Mouse (Mus musculus): ENCODE data around the gene H2-DMa. TPM values are rescaled to one million over a fixed set of nuclear protein-coding genes. Genes with fewer than 3 reads are reported as not detected.

H2-DMa gene
- polyA plus RNA-seq (2014; fragmentation: Illumina TruSeq; extraction: RNeasy Lipid Tissue Mini Kit (QIAGEN cat#74804); ENCODE audit: low read depth, low replicate concordance) = 48.1 TPM

DNA sequence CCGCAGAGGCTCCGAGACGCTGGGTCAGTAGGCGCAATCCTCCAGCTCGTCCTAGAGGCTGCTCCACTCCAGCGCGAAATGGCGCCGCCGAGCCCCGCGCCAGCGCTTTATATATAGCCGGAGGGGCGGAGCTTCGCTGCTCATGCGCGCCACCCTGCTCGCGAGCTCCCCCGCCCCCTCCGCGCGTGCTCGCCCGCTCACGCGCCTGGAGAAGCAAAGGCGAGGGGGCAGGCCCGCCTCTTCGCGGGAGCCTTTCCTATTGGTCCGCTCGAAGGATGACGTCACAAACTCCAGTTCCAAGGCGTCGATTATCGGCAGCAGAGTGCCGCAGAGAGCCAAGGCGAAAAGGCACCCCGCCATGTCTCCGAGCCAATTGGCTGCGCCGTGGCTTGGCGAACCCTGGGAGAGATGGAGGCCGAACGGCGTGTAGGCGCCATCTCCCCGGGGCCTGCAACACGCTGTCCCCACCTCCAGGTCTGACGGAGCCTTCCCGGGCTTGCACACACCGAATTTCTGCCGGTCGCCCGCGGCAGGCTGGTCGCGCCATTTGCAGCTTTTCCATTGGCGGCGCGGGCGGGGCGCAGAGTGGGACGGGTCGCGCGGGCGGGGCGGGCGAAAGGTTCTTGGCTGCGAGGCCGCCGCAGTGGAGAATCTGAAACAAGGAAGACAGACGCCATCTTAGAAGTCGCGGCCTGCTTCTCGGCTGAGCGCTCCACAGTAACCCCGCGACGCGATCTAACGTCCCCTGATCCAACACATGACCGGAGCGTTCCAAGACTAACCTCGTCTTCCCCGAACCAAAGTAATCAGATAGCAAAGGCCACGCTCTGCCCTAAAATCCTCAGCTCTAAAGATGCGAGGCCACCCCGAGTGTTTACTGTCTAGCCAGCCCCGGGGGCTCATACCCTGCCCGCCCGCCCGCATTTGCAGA is at the start of gene H2-DMa:
Gene H2-DMa, plus strand, starts transcription at position 293 of the 931 bp plus-strand sequence.

DNA sequence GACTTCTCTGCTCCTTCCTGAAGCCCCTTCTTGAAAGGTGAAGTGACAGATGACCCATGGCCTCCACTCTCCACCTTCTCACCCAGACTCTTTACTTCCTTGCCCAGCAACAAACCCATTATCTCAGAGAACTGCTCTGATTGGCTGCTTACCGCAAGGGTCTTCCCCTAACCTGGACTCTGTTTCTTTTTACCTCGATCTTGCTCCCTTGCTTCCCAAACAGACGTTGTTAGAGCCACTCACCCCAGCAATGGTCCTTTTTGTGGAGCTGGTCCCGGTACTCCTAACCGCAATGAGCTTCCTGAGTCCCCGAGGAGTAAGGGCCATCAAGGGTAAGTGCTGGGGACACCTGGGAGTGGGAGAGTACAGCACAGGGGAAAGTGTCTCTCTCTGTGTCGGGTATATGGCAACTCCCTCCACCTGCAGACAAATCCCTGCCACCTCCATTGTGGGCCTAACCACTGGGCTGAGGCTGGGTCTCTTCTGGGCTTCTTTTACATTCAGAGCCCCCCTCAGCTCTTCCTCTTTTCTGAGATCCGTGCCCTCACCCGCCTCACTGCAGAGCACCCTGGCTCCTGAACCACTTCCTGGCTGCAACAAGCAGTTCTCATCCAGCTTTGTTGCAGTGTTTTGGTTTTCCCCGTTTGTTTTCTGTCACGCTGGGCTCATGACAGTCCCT is 27.0 kb upstream of the H2-DMa start, which contains the start of gene H2-Oa:
Gene H2-Oa, plus strand, starts transcription at position 144 of the 679 bp plus-strand sequence.

DNA sequence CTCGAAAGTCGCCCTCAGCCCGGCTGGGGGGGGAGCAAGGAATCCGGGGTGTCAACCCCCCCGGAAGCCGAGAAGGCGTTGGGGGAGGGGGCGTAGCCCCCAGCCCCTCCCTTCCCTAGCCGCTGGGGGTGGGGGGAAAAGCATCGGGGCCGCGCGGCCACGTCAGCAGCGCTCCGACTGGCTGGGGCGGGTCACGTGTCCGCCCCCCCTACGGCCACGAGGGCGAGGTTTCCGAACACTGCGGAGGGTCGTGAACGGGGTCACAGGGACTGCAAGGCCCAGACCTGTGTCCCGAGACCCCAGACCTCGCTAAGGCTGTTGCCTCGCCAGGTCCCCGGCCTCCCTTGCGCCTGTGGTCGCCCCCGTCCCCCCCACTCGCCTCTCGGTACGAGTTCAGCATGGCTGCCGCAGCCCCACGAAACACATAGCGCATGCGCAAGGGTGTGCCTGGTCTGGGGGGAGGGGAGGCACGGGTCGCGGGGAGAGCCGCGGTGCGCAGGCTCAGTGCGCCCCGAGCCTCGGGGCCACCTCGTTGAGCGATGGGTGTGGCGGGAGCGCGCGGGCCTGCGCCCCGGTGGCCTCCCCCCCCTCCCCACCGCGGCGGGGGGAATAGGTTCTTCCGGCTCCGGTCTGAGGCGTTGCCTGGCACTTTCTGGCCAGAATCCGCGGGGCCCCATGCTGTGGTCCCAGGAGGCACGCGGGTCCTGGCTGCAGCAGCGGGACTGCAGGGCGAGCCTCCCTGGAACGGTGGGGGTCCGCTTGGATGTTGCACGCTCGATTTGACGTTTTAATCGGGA is 3.0 kb downstream of the H2-DMa start, which contains the start of gene Brd2:
Gene Brd2, minus strand, starts transcription at position 447 of the 797 bp plus-strand sequence.

DNA sequence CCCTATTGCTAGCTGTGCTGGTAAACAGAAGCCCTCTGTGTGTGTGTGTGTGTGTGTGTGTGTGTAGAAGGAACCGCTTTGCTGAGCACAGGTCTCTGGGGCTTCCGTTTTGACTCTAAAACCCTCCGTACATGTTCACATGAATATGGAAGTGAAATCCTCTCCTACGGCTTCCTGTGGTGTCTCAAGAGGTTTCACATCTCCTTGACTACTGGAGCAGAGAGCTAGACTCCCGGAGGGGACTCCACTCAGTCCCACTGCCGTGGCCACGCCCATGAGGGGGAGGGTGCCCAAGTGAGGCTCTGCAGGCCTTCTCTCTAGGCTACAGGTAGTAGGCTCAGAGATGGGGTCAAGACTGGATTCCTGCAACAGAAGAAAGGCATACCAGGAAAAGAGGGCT is 23.7 kb downstream of the H2-DMa start, which contains the start of gene H2-DMb2:
Gene H2-DMb2, plus strand, starts transcription at position 275 of the 400 bp plus-strand sequence.

DNA sequence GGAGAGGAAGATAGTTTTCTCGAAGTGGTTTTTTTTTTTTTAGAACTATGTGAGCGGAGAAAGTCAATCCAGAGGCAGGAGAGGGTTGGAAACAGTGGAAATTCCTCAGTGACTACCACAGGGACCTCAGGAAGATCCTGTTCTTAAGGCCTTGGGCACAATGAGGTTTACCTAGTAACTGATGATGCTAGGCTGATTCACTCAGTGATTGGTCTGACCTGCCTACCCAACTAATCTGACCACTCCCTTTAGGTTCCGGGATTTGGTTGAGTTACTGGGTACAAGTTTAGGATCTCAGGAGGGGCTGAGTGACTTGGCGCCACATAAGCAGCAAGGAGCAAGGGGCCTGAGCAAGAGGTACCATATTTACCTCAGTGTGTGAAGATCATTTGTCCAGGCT is 33.6 kb downstream of the H2-DMa start, which contains the start of gene H2-DMb1:
Gene H2-DMb1, plus strand, starts transcription at position 150 of the 400 bp plus-strand sequence.

DNA sequence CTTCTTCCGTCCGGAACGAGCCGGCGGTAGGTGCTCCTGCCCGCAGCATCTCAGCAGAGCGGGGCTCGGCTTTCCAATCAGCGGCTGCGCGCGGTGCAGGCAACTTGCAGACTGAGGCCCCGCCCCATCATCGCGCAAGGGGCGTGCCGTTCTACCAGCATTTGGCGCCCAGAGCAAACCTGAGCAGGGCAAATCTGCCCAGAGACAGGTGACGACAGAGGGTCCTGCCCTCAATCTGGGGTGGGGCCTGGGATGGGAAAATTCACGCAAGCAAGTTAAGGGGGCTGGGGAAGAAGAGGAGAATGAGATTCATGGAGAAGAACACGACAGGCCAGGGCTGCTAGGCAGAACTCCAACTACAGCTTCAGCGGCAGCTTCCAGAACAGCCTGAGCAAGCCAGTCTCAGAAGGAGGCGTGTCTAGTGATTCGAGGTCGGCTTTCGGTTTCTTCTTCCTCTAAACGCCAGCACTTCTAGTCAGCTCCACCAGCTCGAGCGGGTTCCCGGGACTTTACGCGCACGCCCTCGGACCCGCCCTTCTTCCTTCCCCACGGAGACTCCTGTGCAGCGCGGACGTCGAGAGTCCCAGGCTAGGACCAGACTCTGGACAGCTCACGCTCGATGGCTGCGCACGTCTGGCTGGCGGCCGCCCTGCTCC is 68.0 kb downstream of the H2-DMa start, which contains the start of the genes Tap1 and Psmb9:
Gene Tap1, plus strand, starts transcription at position 293 of the 656 bp plus-strand sequence.
Gene Psmb9, minus strand, starts transcription at position 504 of the 656 bp plus-strand sequence.

Other genes starting within 250 kb of the H2-DMa start
- gene Gm7029, start 245.7 kb upstream of the H2-DMa start, polyA plus RNA-seq (2014; fragmentation: Illumina TruSeq; extraction: RNeasy Lipid Tissue Mini Kit (QIAGEN cat#74804); ENCODE audit: low read depth, low replicate concordance) = not detected
- gene Kifc1, start 228.9 kb upstream of the H2-DMa start, polyA plus RNA-seq (2014; fragmentation: Illumina TruSeq; extraction: RNeasy Lipid Tissue Mini Kit (QIAGEN cat#74804); ENCODE audit: low read depth, low replicate concordance) = 1.9 TPM
- gene Platr17, start 214.4 kb upstream of the H2-DMa start, polyA plus RNA-seq (2014; fragmentation: Illumina TruSeq; extraction: RNeasy Lipid Tissue Mini Kit (QIAGEN cat#74804); ENCODE audit: low read depth, low replicate concordance) = not detected
- 29.2 TPM for gene Daxx, start 210.1 kb upstream of the H2-DMa start, polyA plus RNA-seq (2014; fragmentation: Illumina TruSeq; extraction: RNeasy Lipid Tissue Mini Kit (QIAGEN cat#74804); ENCODE audit: low read depth, low replicate concordance)
- 147 TPM for gene Tapbp, start 203.6 kb upstream of the H2-DMa start, polyA plus RNA-seq (2014; fragmentation: Illumina TruSeq; extraction: RNeasy Lipid Tissue Mini Kit (QIAGEN cat#74804); ENCODE audit: low read depth, low replicate concordance)
- 25.1 TPM for gene Zbtb22, start 203.6 kb upstream of the H2-DMa start, polyA plus RNA-seq (2014; fragmentation: Illumina TruSeq; extraction: RNeasy Lipid Tissue Mini Kit (QIAGEN cat#74804); ENCODE audit: low read depth, low replicate concordance)
- gene Rgl2, start 190.0 kb upstream of the H2-DMa start, polyA plus RNA-seq (2014; fragmentation: Illumina TruSeq; extraction: RNeasy Lipid Tissue Mini Kit (QIAGEN cat#74804); ENCODE audit: low read depth, low replicate concordance) = 66.6 TPM
- 70.9 TPM for gene Pfdn6, start 179.2 kb upstream of the H2-DMa start, polyA plus RNA-seq (2014; fragmentation: Illumina TruSeq; extraction: RNeasy Lipid Tissue Mini Kit (QIAGEN cat#74804); ENCODE audit: low read depth, low replicate concordance)
- 14.0 TPM for gene Wdr46, start 178.9 kb upstream of the H2-DMa start, polyA plus RNA-seq (2014; fragmentation: Illumina TruSeq; extraction: RNeasy Lipid Tissue Mini Kit (QIAGEN cat#74804); ENCODE audit: low read depth, low replicate concordance)
- gene B3galt4, start 168.1 kb upstream of the H2-DMa start, polyA plus RNA-seq (2014; fragmentation: Illumina TruSeq; extraction: RNeasy Lipid Tissue Mini Kit (QIAGEN cat#74804); ENCODE audit: low read depth, low replicate concordance) = 5.6 TPM
- 36.0 TPM for gene Vps52, start 163.7 kb upstream of the H2-DMa start, polyA plus RNA-seq (2014; fragmentation: Illumina TruSeq; extraction: RNeasy Lipid Tissue Mini Kit (QIAGEN cat#74804); ENCODE audit: low read depth, low replicate concordance)
- gene Rps18, start 163.5 kb upstream of the H2-DMa start, polyA plus RNA-seq (2014; fragmentation: Illumina TruSeq; extraction: RNeasy Lipid Tissue Mini Kit (QIAGEN cat#74804); ENCODE audit: low read depth, low replicate concordance) = 1,863 TPM
- 1,539 TPM for gene H2-K1, start 119.2 kb upstream of the H2-DMa start, polyA plus RNA-seq (2014; fragmentation: Illumina TruSeq; extraction: RNeasy Lipid Tissue Mini Kit (QIAGEN cat#74804); ENCODE audit: low read depth, low replicate concordance)
- gene Ring1, start 94.9 kb upstream of the H2-DMa start, polyA plus RNA-seq (2014; fragmentation: Illumina TruSeq; extraction: RNeasy Lipid Tissue Mini Kit (QIAGEN cat#74804); ENCODE audit: low read depth, low replicate concordance) = 30.7 TPM
- 92.5 TPM for gene H2-Ke6, start 91.5 kb upstream of the H2-DMa start, polyA plus RNA-seq (2014; fragmentation: Illumina TruSeq; extraction: RNeasy Lipid Tissue Mini Kit (QIAGEN cat#74804); ENCODE audit: low read depth, low replicate concordance)
- 158 TPM for gene Slc39a7, start 87.9 kb upstream of the H2-DMa start, polyA plus RNA-seq (2014; fragmentation: Illumina TruSeq; extraction: RNeasy Lipid Tissue Mini Kit (QIAGEN cat#74804); ENCODE audit: low read depth, low replicate concordance)
- gene Rxrb, start 87.7 kb upstream of the H2-DMa start, polyA plus RNA-seq (2014; fragmentation: Illumina TruSeq; extraction: RNeasy Lipid Tissue Mini Kit (QIAGEN cat#74804); ENCODE audit: low read depth, low replicate concordance) = 38.6 TPM
- 1.0 TPM for gene Col11a2, start 80.1 kb upstream of the H2-DMa start, polyA plus RNA-seq (2014; fragmentation: Illumina TruSeq; extraction: RNeasy Lipid Tissue Mini Kit (QIAGEN cat#74804); ENCODE audit: low read depth, low replicate concordance)
- gene H2-Oa, start 27.2 kb upstream of the H2-DMa start, polyA plus RNA-seq (2014; fragmentation: Illumina TruSeq; extraction: RNeasy Lipid Tissue Mini Kit (QIAGEN cat#74804); ENCODE audit: low read depth, low replicate concordance) = 1.3 TPM
- 137 TPM for gene Brd2, start 3.1 kb downstream of the H2-DMa start, polyA plus RNA-seq (2014; fragmentation: Illumina TruSeq; extraction: RNeasy Lipid Tissue Mini Kit (QIAGEN cat#74804); ENCODE audit: low read depth, low replicate concordance)
- 44.6 TPM for gene H2-DMb2, start 23.8 kb downstream of the H2-DMa start, polyA plus RNA-seq (2014; fragmentation: Illumina TruSeq; extraction: RNeasy Lipid Tissue Mini Kit (QIAGEN cat#74804); ENCODE audit: low read depth, low replicate concordance)
- 43.1 TPM for gene H2-DMb1, start 33.5 kb downstream of the H2-DMa start, polyA plus RNA-seq (2014; fragmentation: Illumina TruSeq; extraction: RNeasy Lipid Tissue Mini Kit (QIAGEN cat#74804); ENCODE audit: low read depth, low replicate concordance)
- gene Tap1, start 68.0 kb downstream of the H2-DMa start, polyA plus RNA-seq (2014; fragmentation: Illumina TruSeq; extraction: RNeasy Lipid Tissue Mini Kit (QIAGEN cat#74804); ENCODE audit: low read depth, low replicate concordance) = 19.5 TPM
- gene Psmb9, start 68.2 kb downstream of the H2-DMa start, polyA plus RNA-seq (2014; fragmentation: Illumina TruSeq; extraction: RNeasy Lipid Tissue Mini Kit (QIAGEN cat#74804); ENCODE audit: low read depth, low replicate concordance) = 19.8 TPM
- gene Psmb8, start 78.2 kb downstream of the H2-DMa start, polyA plus RNA-seq (2014; fragmentation: Illumina TruSeq; extraction: RNeasy Lipid Tissue Mini Kit (QIAGEN cat#74804); ENCODE audit: low read depth, low replicate concordance) = 45.9 TPM
- 26.3 TPM for gene Tap2, start 84.0 kb downstream of the H2-DMa start, polyA plus RNA-seq (2014; fragmentation: Illumina TruSeq; extraction: RNeasy Lipid Tissue Mini Kit (QIAGEN cat#74804); ENCODE audit: low read depth, low replicate concordance)
- 2.3 TPM for gene H2-Ob, start 119.4 kb downstream of the H2-DMa start, polyA plus RNA-seq (2014; fragmentation: Illumina TruSeq; extraction: RNeasy Lipid Tissue Mini Kit (QIAGEN cat#74804); ENCODE audit: low read depth, low replicate concordance)
- 244 TPM for gene H2-Ab1, start 138.1 kb downstream of the H2-DMa start, polyA plus RNA-seq (2014; fragmentation: Illumina TruSeq; extraction: RNeasy Lipid Tissue Mini Kit (QIAGEN cat#74804); ENCODE audit: low read depth, low replicate concordance)
- gene H2-Aa, start 168.3 kb downstream of the H2-DMa start, polyA plus RNA-seq (2014; fragmentation: Illumina TruSeq; extraction: RNeasy Lipid Tissue Mini Kit (QIAGEN cat#74804); ENCODE audit: low read depth, low replicate concordance) = 369 TPM
- gene H2-Eb1, start 186.3 kb downstream of the H2-DMa start, polyA plus RNA-seq (2014; fragmentation: Illumina TruSeq; extraction: RNeasy Lipid Tissue Mini Kit (QIAGEN cat#74804); ENCODE audit: low read depth, low replicate concordance) = 265 TPM
- gene H2-Eb2, start 206.1 kb downstream of the H2-DMa start, polyA plus RNA-seq (2014; fragmentation: Illumina TruSeq; extraction: RNeasy Lipid Tissue Mini Kit (QIAGEN cat#74804); ENCODE audit: low read depth, low replicate concordance) = not detected
- gene Btnl2, start 235.3 kb downstream of the H2-DMa start, polyA plus RNA-seq (2014; fragmentation: Illumina TruSeq; extraction: RNeasy Lipid Tissue Mini Kit (QIAGEN cat#74804); ENCODE audit: low read depth, low replicate concordance) = 0.60 TPM